Comparison of ENCODE assay signal across 19 mouse cellular contexts in the genomic region with DNA sequence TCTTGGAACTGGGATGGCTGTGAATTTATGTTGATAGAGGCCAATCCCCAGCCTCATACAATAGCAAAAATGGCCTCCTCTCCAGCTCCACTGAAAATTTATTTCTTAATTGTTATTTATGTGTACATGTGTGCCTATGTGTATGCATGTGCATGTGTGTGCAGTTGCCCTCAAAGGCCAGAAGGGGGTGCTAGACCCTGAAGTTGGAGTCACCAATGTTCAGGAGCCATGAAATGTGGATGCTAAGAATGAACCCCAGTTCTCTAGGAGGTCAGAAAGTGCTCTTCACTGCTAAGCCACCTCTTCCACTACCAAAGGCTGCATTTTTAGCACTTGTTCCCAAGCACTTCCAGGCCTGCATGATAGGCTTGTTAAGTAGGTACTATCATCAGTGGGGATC.
DNase-seq lines count a peak whose midpoint lies in the region; ATAC-seq and TF ChIP-seq lines count a peak whose summit lies in the region.
"Had no signal": no experiment of that assay in that cellular context is flagged by ENCODE, and none has a peak within 500 bp of the region (broad histone marks: within the 10 kb centered on the region; RNA-seq: fewer than 3 reads in every experiment).

No protein-coding gene starts in this region.

- no peak overlapping the region for H3K4me2 ChIP-seq in hindbrain, postnatal 0 days (ENCODE audit: low read depth, low read length)
- no peak overlapping the region for H3K4me2 ChIP-seq in hindbrain, embryonic 14.5 days (replicated peaks)
- no peak overlapping the region for H3K4me2 ChIP-seq in liver, postnatal 0 days (ENCODE audit: low read depth, low read length)
- no peak overlapping the region for H3K4me2 ChIP-seq in liver, embryonic 11.5 days
- H3K4me2 ChIP-seq: forebrain, embryonic 12.5 days; heart, embryonic 12.5 days; limb, embryonic 12.5 days had no signal

- no peaks in the 10 kb centered on the region; the same call in 1 of the 2 replicates for H3K27me3 ChIP-seq in hindbrain, postnatal 0 days (ENCODE audit: insufficient read depth, low read length)
- H3K27me3 ChIP-seq in hindbrain, embryonic 14.5 days (ENCODE audit: control insufficient read depth, insufficient read depth, low read length), result peaks cover 28% of the 10 kb centered on the region
- H3K27me3 ChIP-seq in liver, postnatal 0 days (ENCODE audit: insufficient read depth, low read length), result peaks cover 43% of the 10 kb centered on the region
- peaks cover 68% of the 10 kb centered on the region for H3K27me3 ChIP-seq in liver, embryonic 11.5 days (replicated peaks; ENCODE audit: control insufficient read depth, insufficient read depth, low read length)
- H3K27me3 ChIP-seq in E14TG2a.4 (ENCODE audit: insufficient read depth, low read length), result peaks cover 92% of the 10 kb centered on the region
- H3K27me3 ChIP-seq in limb, embryonic 10.5 days (ENCODE audit: low read depth, poor library complexity, severe bottlenecking), result peaks cover 79% of the 10 kb centered on the region
- H3K27me3 ChIP-seq: Patski had no signal

- peak; percentile 45 for TF ChIP-seq CTCF in hindbrain, postnatal 0 days (IDR thresholded peaks at IDR 0.05; ENCODE audit: low read depth)
- peak; percentile 37; the same call in 1 of the 2 replicates for TF ChIP-seq CTCF in liver, postnatal 0 days (IDR thresholded peaks at IDR 0.05; ENCODE audit: low read depth)
- TF ChIP-seq CTCF in E14TG2a.4 (conservative IDR thresholded peaks at IDR 0.05; ENCODE audit: low read length), result peak; percentile 93

- no peaks in the 10 kb centered on the region for H3K36me3 ChIP-seq in hindbrain, postnatal 0 days (ENCODE audit: insufficient read depth, low read length)
- peaks cover 10% of the 10 kb centered on the region; the same call in 1 of the 2 replicates for H3K36me3 ChIP-seq in hindbrain, embryonic 14.5 days (replicated peaks; ENCODE audit: control insufficient read depth, insufficient read depth)
- no peaks in the 10 kb centered on the region for H3K36me3 ChIP-seq in liver, postnatal 0 days (replicated peaks; ENCODE audit: insufficient read depth, low read length)
- H3K36me3 ChIP-seq in liver, embryonic 11.5 days (ENCODE audit: control insufficient read depth, insufficient read depth, low read length), result no peaks in the 10 kb centered on the region
- H3K36me3 ChIP-seq in E14TG2a.4 (ENCODE audit: insufficient read depth, low read length), result no peaks in the 10 kb centered on the region
- no peaks in the 10 kb centered on the region; the same call in 1 of the 2 replicates for H3K36me3 ChIP-seq in limb, embryonic 10.5 days
- H3K36me3 ChIP-seq: forebrain, embryonic 12.5 days; heart, embryonic 12.5 days; limb, embryonic 12.5 days had no signal

- no peak overlapping the region for H3K4me3 ChIP-seq in hindbrain, postnatal 0 days (ENCODE audit: low read length)
- H3K4me3 ChIP-seq in hindbrain, embryonic 14.5 days (replicated peaks; ENCODE audit: low read length), result no peak overlapping the region
- no peak overlapping the region for H3K4me3 ChIP-seq in liver, postnatal 0 days (ENCODE audit: low read depth, low read length)
- no peak overlapping the region for H3K4me3 ChIP-seq in liver, embryonic 11.5 days (ENCODE audit: low read depth, low read length)
- no peak overlapping the region for H3K4me3 ChIP-seq in E14TG2a.4 (replicated peaks; ENCODE audit: low read length)
- no peak overlapping the region for H3K4me3 ChIP-seq in limb, embryonic 10.5 days
- H3K4me3 ChIP-seq: forebrain, embryonic 12.5 days; heart, embryonic 12.5 days; limb, embryonic 12.5 days had no signal

- H3K4me1 ChIP-seq in hindbrain, postnatal 0 days (ENCODE audit: insufficient read depth, low read length), result peaks cover 10% of the 10 kb centered on the region; the same call in 1 of the 2 replicates
- peaks cover 8% of the 10 kb centered on the region; the same call in 1 of the 2 replicates for H3K4me1 ChIP-seq in hindbrain, embryonic 14.5 days (replicated peaks; ENCODE audit: control insufficient read depth, insufficient read depth, low read length)
- no peaks in the 10 kb centered on the region for H3K4me1 ChIP-seq in liver, postnatal 0 days (ENCODE audit: insufficient read depth)
- no peaks in the 10 kb centered on the region for H3K4me1 ChIP-seq in liver, embryonic 11.5 days (replicated peaks; ENCODE audit: control insufficient read depth, insufficient read depth, low read length)
- no peaks in the 10 kb centered on the region; the same call in 1 of the 2 replicates for H3K4me1 ChIP-seq in E14TG2a.4 (replicated peaks; ENCODE audit: low read depth, low read length)
- peaks cover 8% of the 10 kb centered on the region; the same call in 1 of the 2 replicates for H3K4me1 ChIP-seq in limb, embryonic 10.5 days
- H3K4me1 ChIP-seq: forebrain, embryonic 12.5 days had no signal

- H3K9ac ChIP-seq in hindbrain, postnatal 0 days (replicated peaks; ENCODE audit: low read length), result no peak overlapping the region
- no peak overlapping the region for H3K9ac ChIP-seq in hindbrain, embryonic 14.5 days
- no peak overlapping the region for H3K9ac ChIP-seq in liver, postnatal 0 days (replicated peaks)
- no peak overlapping the region for H3K9ac ChIP-seq in liver, embryonic 11.5 days (ENCODE audit: low read depth, low read length)
- H3K9ac ChIP-seq: forebrain, embryonic 12.5 days; heart, embryonic 12.5 days; limb, embryonic 12.5 days had no signal

- ATAC-seq in hindbrain, postnatal 0 days, result no peak
- ATAC-seq in hindbrain, embryonic 14.5 days (ENCODE audit: low FRiP score), result no peak
- ATAC-seq in liver, postnatal 0 days, result no peak
- no peak for ATAC-seq in liver, embryonic 11.5 days (replicated peaks; ENCODE audit: low FRiP score)
- ATAC-seq: hindbrain, embryonic 16.5 days; Patski had no signal

- TF ChIP-seq EP300 in liver, postnatal 0 days (IDR thresholded peaks at IDR 0.05; ENCODE audit: low read depth), result no peak

- no peaks in the 10 kb centered on the region for H3K9me3 ChIP-seq in hindbrain, postnatal 0 days (ENCODE audit: low read length)
- H3K9me3 ChIP-seq in hindbrain, embryonic 14.5 days (ENCODE audit: control insufficient read depth, low read length), result no peaks in the 10 kb centered on the region
- H3K9me3 ChIP-seq in liver, postnatal 0 days (ENCODE audit: low read length), result no peaks in the 10 kb centered on the region
- H3K9me3 ChIP-seq in liver, embryonic 11.5 days (ENCODE audit: control insufficient read depth, low read length), result no peaks in the 10 kb centered on the region
- H3K9me3 ChIP-seq in E14TG2a.4 (ENCODE audit: low read length), result no peaks in the 10 kb centered on the region
- no peaks in the 10 kb centered on the region for H3K9me3 ChIP-seq in limb, embryonic 10.5 days (replicated peaks)
- H3K9me3 ChIP-seq: forebrain, embryonic 12.5 days; heart, embryonic 12.5 days; limb, embryonic 12.5 days had no signal

- DNase-seq in hindbrain, postnatal 0 days (ENCODE audit: low spot score), result no peak
- DNase-seq in hindbrain, embryonic 14.5 days (ENCODE audit: low spot score), result no peak
- no peak for DNase-seq in liver, postnatal 0 days
- no peak for DNase-seq in liver, embryonic 11.5 days (ENCODE audit: low spot score)
- DNase-seq in R1 (ENCODE audit: low read depth, low spot score), result peak; percentile 54
- no peak for DNase-seq in spleen, adult 18-20 months
- DNase-seq in limb, embryonic 10.5 days (ENCODE audit: low spot score), result no peak
- DNase-seq: cerebellum, adult 11 months; cerebellum, postnatal 36 days; kidney, adult 9 months; lung, adult 2 months; midbrain, embryonic 14.5 days; thymus, postnatal 14 days had no signal

- H3K27ac ChIP-seq in hindbrain, postnatal 0 days, result no peak overlapping the region
- H3K27ac ChIP-seq in hindbrain, embryonic 14.5 days, result no peak overlapping the region
- no peak overlapping the region for H3K27ac ChIP-seq in liver, postnatal 0 days (ENCODE audit: low read depth)
- no peak overlapping the region for H3K27ac ChIP-seq in liver, embryonic 11.5 days (ENCODE audit: low read depth, low read length)
- no peak overlapping the region for H3K27ac ChIP-seq in limb, embryonic 10.5 days
- H3K27ac ChIP-seq: forebrain, embryonic 12.5 days; limb, embryonic 12.5 days had no signal

Comparison
In these comparisons a context has a peak if more than half of its experiments do, and no peak if none do; other contexts are left out.
1. CTCF ChIP-seq: peak in every context shown above with its lines; median percentile 93 in E14TG2a.4; 45 in hindbrain, postnatal 0 days; 37 in liver, postnatal 0 days.